Mouse (Mus musculus) megakaryocyte progenitor cell, adult 5-6 weeks (primary cell): ENCODE measurements around the gene H2-T3. TPM values are rescaled to one million over a fixed set of nuclear protein-coding genes. Genes with fewer than 3 reads are reported as not detected.

Source experiments
- total RNA-seq, 2 experiments: library from RNA; stranded (forward) in 1 of 2; stranded (reverse) in 1 of 2; fragments of 157-497, 149-512 nt in 1 of 2; fragments of 200-1000 nt in 1 of 2; gene quantifications; 2 replicates each; pipeline versions ENCODE4 v1.2.3 to v1.2.4; 2015 to 2017

Gene H2-T3
- total RNA-seq, 2 experiments from 2014 or later, result not detected

Other genes with a start within 250 kb of the H2-T3 start
- 46.1 and 50.1 TPM in 2 replicates for gene Abcf1, start 220.5 kb downstream of the H2-T3 start, total RNA-seq (2015)
- 150 and 251 TPM in 2 replicates for gene Abcf1, start 220.5 kb downstream of the H2-T3 start, total RNA-seq (2017)
- gene Gnl1, start 210.4 kb downstream of the H2-T3 start, total RNA-seq (2015), result 10.0 and 12.4 TPM in 2 replicates
- gene Gnl1, start 210.4 kb downstream of the H2-T3 start, total RNA-seq (2017), result 18.5 and 27.3 TPM in 2 replicates
- gene Prr3, start 210.1 kb downstream of the H2-T3 start, total RNA-seq (2015), result 18.5 and 20.3 TPM in 2 replicates
- 11.9 and 13.3 TPM in 2 replicates for gene Prr3, start 210.1 kb downstream of the H2-T3 start, total RNA-seq (2017)
- gene H2-T24, start 169.7 kb downstream of the H2-T3 start, total RNA-seq (2015), result 2.5 and 2.7 TPM in 2 replicates
- gene H2-T24, start 169.7 kb downstream of the H2-T3 start, total RNA-seq (2017), result 12.6 and 13.0 TPM in 2 replicates
- gene H2-T23, start 157.4 kb downstream of the H2-T3 start, total RNA-seq (2015), result 57.1 and 77.2 TPM in 2 replicates
- 65.6 and 67.5 TPM in 2 replicates for gene H2-T23, start 157.4 kb downstream of the H2-T3 start, total RNA-seq (2017)
- gene H2-T22, start 147.5 kb downstream of the H2-T3 start, total RNA-seq (2015), result 31.2 and 31.9 TPM in 2 replicates
- gene H2-T22, start 147.5 kb downstream of the H2-T3 start, total RNA-seq (2017), result 37.9 and 39.7 TPM in 2 replicates
- gene Gm6034, start 147.3 kb downstream of the H2-T3 start, total RNA-seq (2015), result not detected in 2 replicates
- gene Gm6034, start 147.3 kb downstream of the H2-T3 start, total RNA-seq (2017), result not detected in 2 replicates
- gene Gm11127, start 131.9 kb downstream of the H2-T3 start, total RNA-seq (2015), result not detected in 2 replicates
- gene Gm11127, start 131.9 kb downstream of the H2-T3 start, total RNA-seq (2017), result not detected in 2 replicates
- gene Gm19684, start 68.6 kb downstream of the H2-T3 start, total RNA-seq (2015), result 0.35 and 0.71 TPM in 2 replicates
- gene Gm19684, start 68.6 kb downstream of the H2-T3 start, total RNA-seq (2017), result not detected in 2 replicates
- gene Gm7030, start 60.9 kb downstream of the H2-T3 start, total RNA-seq (2015), result not detected in 2 replicates
- gene Gm7030, start 60.9 kb downstream of the H2-T3 start, total RNA-seq (2017), result not detected in 2 replicates
- gene Gm8909, start 21.8 kb downstream of the H2-T3 start, total RNA-seq (2015), result not detected in 2 replicates
- not detected in 2 replicates for gene Gm8909, start 21.8 kb downstream of the H2-T3 start, total RNA-seq (2017)
- 48.6 and 56.3 TPM in 2 replicates for gene Rpp21, start 67.8 kb upstream of the H2-T3 start, total RNA-seq (2015)
- 25.9 and 50.6 TPM in 2 replicates for gene Rpp21, start 67.8 kb upstream of the H2-T3 start, total RNA-seq (2017)
- gene Trim39, start 82.0 kb upstream of the H2-T3 start, total RNA-seq (2015), result 13.2 and 14.1 TPM in 2 replicates
- gene Trim39, start 82.0 kb upstream of the H2-T3 start, total RNA-seq (2017), result 15.3 and 16.3 TPM in 2 replicates
- gene H2-M10.2, start 96.2 kb upstream of the H2-T3 start, total RNA-seq (2015), result not detected in 2 replicates
- gene H2-M10.2, start 96.2 kb upstream of the H2-T3 start, total RNA-seq (2017), result not detected in 2 replicates
- not detected in 2 replicates for gene H2-M10.1, start 135.9 kb upstream of the H2-T3 start, total RNA-seq (2015)
- gene H2-M10.1, start 135.9 kb upstream of the H2-T3 start, total RNA-seq (2017), result not detected in 2 replicates
- gene H2-M10.3, start 178.1 kb upstream of the H2-T3 start, total RNA-seq (2015), result not detected in 2 replicates
- not detected in 2 replicates for gene H2-M10.3, start 178.1 kb upstream of the H2-T3 start, total RNA-seq (2017)